Mouse (Mus musculus): Measurements from ENCODE around the gene Nploc4.

The Nploc4 gene

DNA sequence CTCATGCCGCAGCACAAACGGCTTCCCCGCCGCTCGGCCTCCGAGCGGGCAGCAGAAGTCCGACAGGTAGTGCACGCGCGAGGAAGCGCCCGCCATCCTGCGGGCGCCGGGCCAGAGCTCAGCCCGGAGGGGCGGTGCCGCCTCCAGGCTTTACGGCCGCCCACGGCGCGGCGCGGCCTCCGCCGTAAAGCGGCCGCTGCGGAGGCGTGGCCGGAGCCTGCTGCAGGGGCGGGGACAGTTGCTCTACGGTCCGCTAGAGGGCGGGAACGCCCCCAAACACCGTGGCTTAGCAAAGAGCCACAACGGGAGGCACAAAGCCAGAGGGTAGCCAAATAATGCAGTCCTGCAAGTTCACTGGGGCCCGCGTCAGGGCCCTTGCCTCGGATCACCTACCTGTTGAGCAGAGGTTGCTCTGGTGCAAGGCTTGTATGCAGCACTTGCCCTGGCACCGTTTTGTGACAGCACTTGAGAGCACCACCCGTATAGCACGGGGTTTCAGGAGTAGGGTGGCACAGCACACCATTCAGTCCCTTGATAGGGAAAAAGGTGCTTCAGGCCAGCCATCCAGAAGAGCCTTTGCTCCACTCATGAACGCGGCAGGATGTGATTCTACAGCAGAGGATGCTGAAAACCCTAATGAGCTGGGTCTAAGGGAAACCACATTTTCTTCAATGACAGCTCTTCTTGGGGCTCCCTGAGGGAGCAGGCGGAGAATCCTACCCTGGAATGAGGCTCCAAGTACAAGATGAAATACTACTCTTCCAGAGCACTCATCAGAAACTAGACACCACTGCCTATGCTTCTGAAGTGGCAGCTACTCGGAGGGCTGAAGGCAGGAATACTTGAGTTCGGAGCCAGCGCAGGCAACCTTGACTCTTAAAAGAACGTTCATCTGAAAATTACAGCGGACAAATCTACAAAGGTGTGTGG is 58.6 kb downstream of the Nploc4 start, which contains the start of gene Faap100:
Gene Faap100, minus strand, starts transcription at position 154 of the 930 bp plus-strand sequence.
- peak; percentile 93 for DNase-seq (ENCODE audit: low read depth)

GRCm38 (mm10) chr11:120378031-120378610 is 59.4 kb downstream of the Nploc4 start:
- peak; percentile 51 for DNase-seq (ENCODE audit: low read depth)

DNA sequence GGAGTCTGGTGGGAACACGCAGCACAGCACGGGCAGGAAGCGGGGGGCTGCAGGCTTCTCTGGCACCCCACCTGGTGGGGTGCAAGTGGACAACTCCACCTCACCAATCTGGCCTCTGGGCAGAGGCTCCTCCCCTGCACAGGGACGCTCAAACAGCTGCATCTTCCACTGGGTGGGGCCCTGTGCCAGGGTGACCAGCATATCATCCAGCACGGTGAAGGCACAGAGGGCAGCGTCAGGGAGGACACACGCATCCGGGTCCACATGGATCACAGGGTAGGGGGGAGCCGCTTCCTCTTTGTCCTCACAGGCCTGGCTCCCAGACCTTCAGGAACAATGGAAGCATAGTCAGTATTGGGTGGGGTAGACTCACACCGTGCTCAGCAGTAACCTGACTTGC is 60.2 kb downstream of the Nploc4 start:
- DNase-seq (ENCODE audit: low read depth): no peak

DNA sequence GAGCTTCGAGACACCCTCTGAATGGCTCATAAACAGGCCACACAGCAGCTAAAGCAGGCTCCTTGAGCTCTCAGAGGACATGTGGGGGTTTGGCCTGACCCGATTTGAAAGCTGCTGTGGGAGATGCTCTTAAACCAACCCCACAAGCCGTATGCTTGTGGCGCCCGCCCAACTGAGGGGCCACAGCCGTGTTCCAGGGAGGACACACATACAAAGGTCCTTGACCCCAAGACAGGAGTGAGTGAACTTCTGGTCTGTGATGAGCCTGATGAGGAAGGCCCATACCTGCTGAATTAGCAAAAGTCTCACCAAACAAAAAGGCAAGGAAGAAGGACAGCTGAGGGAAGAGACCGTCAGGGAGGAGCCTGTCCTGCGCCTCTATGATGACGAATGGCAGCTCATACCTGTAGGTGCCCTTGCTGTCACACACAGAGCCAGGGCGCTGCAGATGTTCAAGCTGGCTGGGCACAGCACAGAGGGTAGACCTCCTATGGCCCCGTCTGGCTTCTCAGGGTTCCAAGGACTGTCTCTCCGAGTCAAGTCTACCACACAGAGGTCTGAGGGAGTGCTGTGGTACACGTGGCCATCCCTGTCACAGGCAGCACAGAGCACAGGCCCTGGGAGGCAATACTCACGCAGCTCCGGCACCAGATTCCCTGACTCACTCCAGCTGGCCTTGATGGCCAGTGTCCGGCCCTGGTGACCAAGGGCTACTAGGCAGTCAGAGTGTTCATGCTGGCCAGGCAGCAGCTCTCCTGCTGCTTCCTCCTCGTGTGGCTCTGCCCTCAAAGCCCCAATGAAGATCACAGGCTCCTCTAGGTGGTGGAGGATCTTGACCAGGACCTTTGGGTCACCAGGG is 61.0 kb downstream of the Nploc4 start:
- no peak for DNase-seq (ENCODE audit: low read depth)

- DNase-seq (ENCODE audit: low read depth): no peak
These were observed 62.2 kb downstream of the Nploc4 start for GRCm38 (mm10) chr11:120375324-120375723.

DNA sequence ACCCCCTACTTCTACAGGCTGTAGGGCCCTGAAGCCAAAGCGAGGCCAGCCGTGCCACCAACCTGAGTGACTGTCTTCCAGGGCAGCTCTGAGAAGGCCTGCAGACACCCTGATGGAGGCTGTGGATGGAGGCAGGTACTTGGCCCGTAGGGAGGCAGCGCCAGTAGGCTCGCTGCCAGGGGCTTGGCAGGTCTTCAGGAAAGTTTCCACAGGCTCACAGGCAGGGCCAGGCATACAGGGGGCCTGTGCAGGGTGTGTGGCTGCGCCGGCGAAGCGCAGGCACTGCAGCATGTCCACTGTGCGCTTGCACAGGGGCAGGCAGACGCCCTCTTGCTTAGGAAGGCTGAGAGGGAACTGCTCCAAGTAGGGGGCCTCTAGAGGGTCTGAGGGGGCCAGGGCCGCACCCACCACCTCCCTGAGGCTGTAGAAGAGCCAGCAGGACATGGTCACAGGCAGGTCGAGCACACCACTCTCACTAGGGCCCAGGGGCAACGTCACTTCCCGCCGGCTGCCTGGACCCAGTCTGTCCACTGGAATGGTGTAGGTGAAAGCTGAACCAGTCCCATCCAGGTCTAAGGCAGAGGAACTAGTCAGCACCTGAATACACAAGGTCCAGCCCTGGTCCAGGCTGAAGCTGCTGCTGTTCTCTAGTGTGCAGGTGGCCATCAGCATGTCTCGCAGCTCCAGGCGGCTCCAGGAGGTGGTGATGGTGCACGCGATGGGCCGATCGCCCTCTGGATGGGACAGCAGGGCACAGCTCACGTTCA is 63.5 kb downstream of the Nploc4 start:
- DNase-seq (ENCODE audit: low read depth): no peak

DNA sequence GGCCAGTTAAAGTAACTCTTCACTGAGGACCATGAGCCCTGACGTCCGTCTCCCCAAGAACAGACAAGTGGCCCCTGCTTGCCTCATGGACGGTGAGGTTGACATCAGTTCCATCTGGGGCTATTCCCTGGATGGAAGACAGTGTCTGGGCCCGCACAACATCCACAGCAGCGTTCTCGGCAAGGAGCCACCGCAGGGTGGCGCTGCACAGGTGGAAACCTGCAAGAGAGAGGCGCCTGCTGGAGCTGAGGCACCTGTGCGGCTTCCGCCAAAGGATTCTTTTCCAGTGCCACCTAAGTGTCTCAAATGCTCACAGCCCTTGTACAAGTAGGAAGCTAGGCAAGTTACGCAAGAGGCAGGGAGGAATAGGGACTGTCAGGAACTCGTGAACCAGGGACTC is 64.5 kb downstream of the Nploc4 start:
- no peak for DNase-seq (ENCODE audit: low read depth)

- DNase-seq (ENCODE audit: low read depth): peak; percentile 65
These were observed 67.9 kb downstream of the Nploc4 start for GRCm38 (mm10) chr11:120369656-120370055.

- DNase-seq (ENCODE audit: low read depth): no peak
These were observed 71.0 kb downstream of the Nploc4 start for GRCm38 (mm10) chr11:120366443-120367027.

DNA sequence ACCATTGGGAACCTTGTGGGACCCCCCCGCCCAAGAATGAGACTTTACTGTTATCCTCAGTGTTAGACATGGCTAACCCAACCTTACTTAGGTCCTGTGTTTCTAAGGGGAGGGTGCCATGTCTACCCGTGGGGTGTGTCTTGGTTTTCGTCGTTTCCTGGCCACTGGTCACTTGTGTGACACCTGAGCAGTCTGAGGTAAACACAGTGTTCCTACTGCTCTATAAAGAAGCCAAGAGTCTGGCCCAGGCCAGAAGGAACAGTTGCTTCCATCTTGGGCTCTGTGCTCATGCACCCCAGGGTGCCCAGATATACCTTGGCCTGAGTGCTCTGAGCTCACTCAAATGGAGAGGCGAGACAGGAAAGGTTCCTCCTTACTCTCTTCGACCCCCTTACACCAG is 74.6 kb downstream of the Nploc4 start:
- no peak for DNase-seq (ENCODE audit: low read depth)

- DNase-seq (ENCODE audit: low read depth): no peak
These were observed 76.2 kb downstream of the Nploc4 start, which contains the start of gene Fscn2 for GRCm38 (mm10) chr11:120361295-120361694. Gene Fscn2 (plus strand): TSS chr11:120361534.

- no peak for DNase-seq (ENCODE audit: low read depth)
These were observed 76.8 kb downstream of the Nploc4 start for GRCm38 (mm10) chr11:120360755-120361154.

GRCm38 (mm10) chr11:120360062-120360461 is 77.4 kb downstream of the Nploc4 start:
- DNase-seq (ENCODE audit: low read depth): peak; percentile 45

DNA sequence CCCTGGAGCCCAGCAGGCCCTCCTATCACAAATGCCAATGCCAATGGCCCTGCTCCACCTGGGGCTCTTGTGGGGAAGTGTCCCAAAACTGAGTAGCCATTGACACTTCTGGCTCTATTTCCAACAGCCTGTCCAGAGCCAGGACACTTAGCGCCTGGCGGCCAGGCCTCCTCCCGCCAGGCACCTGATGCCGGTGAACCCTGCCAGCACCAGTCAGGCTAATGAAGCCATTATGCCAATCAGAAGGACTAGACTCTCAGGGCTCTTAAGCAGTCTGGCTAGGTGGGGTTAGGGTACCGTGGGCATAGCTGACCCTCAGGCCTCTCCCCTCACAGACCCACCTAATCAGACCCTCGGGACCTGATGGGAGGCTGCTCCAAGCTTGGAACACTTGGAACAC is 78.1 kb downstream of the Nploc4 start:
- no peak for DNase-seq (ENCODE audit: low read depth)

- DNase-seq (ENCODE audit: low read depth): peak; percentile 78
These were observed 79.6 kb downstream of the Nploc4 start for GRCm38 (mm10) chr11:120357791-120358401.

DNA sequence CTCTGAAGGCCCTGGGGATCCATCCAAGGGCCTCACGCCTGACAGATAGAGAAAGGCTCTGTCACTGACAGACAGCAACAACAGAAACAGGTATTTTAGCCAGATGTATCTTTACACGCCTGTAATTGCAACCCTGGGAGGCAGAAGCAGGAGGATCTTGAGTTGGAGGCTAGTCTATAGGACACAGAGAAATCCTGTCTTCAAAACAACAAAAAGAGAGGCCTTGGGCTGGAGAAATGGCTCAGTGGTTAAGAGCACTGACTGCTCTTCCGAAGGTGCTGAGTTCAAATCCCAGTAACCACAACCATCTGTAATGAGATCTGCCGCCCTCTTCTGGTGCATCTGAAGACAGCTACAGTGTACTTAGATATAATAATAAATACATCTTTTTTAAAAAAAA is 80.6 kb downstream of the Nploc4 start:
- DNase-seq (ENCODE audit: low read depth): no peak

DNA sequence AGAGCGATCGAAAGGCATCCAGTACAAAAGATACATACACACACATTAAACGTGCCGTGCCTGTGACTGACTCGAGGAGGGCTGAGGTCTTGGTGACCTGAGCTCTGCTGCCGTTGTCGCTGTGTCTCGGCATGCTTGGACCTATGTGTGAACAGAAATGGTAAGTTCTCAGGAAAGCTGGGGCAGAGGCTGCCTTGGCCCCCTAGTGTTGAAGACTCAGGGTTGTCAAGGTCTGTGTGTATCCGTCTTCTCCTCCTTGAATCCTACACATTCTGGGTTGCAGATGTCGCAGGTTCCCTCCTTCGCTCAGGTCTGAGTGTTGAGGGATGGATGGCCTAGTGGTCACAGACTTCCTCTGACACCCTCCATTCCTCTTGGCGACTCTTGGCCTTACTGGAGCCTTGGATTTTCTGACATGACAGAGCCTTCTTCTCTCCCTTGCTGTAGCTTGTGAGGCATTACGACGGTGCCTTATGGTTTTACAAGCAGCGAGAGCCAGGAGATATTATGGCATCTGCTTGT is 81.1 kb downstream of the Nploc4 start:
- DNase-seq (ENCODE audit: low read depth): no peak

DNA sequence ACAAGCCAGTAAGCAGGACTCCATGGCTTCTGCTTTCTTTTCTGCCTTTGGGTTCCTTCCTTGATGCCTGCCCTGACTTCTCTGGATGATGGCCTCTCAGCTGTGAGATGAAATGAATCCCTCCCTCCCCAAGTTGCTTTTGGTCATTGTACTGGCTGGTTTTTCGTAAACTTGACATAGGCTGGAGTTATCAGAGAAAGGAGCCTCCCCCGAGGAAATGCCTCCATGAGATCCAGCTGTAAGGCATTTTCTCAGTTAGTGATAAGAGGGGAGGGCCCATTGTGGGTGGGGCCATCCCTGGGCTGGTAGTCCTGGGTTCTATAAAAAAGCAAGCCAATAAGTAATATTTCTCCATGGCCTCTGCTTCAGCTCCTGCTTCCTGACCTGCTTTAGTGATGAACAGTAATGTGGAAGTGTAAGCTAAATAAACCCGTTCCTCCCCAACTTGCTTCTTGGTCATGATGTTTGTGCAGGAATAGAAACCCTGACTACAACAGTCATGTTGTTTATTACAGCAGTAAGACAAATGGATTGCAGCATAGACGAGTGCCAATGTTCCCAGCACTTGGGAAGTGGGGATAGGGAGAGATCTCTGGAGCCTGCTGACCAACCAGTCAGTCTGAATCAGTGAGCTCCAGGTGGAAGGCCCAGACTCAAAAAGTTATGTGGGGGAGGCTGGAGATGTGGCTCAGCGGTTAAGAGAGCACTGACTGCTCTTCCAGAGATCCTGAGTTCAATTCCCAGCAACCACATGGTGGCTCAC is 82.0 kb downstream of the Nploc4 start:
- no peak for DNase-seq (ENCODE audit: low read depth)

Measured in 416B (cell line).